Comparison of ENCODE assay signal across 9 mouse cellular contexts in the genomic region with DNA sequence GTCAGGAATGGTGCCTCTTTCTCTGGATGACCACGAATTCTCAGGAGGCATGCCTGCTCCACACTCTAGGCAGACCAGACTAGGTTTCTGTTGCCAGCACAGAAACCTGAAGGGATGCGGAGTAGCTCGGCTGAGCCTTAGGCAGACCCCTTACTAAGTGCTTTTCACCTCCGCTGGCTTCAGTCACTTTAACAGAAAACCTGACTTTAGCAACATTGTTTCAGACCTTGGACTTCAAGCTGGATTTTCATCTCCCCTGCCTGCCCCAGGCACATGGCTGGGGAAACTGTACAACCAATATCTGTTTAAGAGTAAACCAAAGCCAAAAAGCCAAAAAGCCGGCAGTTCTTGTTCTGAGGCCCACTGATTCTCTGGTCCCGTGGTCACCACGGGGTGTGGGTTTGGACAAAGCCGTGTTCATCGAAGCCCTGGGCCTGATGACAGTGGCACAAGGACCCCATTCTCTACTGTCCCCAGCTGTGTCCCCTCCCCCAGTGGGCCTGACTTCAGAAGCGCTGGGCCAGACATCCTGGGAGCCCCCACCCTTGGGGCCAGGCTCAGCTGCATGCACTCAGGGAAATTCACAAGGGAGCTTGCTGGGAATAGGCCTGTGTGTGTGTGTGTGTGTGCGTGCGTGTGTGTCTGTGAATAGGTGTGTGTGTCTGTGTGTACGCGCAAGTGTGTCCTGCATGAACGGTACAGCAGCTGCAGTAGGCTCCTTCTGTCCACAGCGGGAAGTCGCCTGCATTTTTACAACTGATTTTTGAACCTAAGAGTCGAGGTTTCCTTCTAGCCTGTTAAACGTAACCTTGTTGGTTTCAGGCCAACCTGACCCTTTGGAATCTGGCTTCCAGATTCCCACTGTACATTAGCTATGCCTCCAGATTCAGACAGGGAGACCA. TPM values are rescaled to one million over a fixed set of nuclear protein-coding genes. Genes with fewer than 3 reads are reported as not detected.
DNase-seq lines count a peak whose midpoint lies in the region; ATAC-seq lines count a peak whose summit lies in the region.
"Had no signal": no experiment of that assay in that cellular context is flagged by ENCODE, and none has a peak within 500 bp of the region (broad histone marks: within the 10 kb centered on the region; RNA-seq: fewer than 3 reads in every experiment).

No protein-coding gene starts in this region.

- DNase-seq in right cerebral cortex, postnatal 25 days: peak; percentile 50
- no peak for DNase-seq in right cerebral cortex, adult 2 months (ENCODE audit: low spot score in 2 of 2)
- peak; percentile 45 for DNase-seq in kidney, adult 18-20 months
- no peak for DNase-seq in c-Kit-positive CD71-positive TER-119-positive erythroid progenitor cells, embryonic 14.5 days (ENCODE audit: low spot score)

- peaks cover 44% of the 10 kb centered on the region for H3K4me1 ChIP-seq in forebrain, embryonic 16.5 days (replicated peaks; ENCODE audit: control insufficient read depth, insufficient read depth, low read length)
- peaks cover 90% of the 10 kb centered on the region for H3K4me1 ChIP-seq in limb, embryonic 13.5 days
- peaks cover 71% of the 10 kb centered on the region for H3K4me1 ChIP-seq in stomach, embryonic 14.5 days (ENCODE audit: control insufficient read depth, insufficient read depth, low read length)

- peak; percentile 39 for ATAC-seq in forebrain, embryonic 16.5 days
- peak; percentile 26; the same call in 1 of the 2 replicates for ATAC-seq in limb, embryonic 13.5 days (ENCODE audit: low FRiP score, low read depth)
- peak; percentile 38; the same call in 1 of the 2 replicates for ATAC-seq in stomach, embryonic 14.5 days (ENCODE audit: insufficient number of reproducible peaks, insufficient read depth, low FRiP score, low read depth)
- no peak for ATAC-seq in monocyte, adult 5-6 weeks (replicated peaks; ENCODE audit: insufficient number of reproducible peaks, low FRiP score, low TSS enrichment, poor library complexity, severe bottlenecking)
- ATAC-seq: Patski had no signal

- no peak overlapping the region for H3K9ac ChIP-seq in forebrain, embryonic 16.5 days (replicated peaks; ENCODE audit: low read depth, low read length)
- H3K9ac ChIP-seq in limb, embryonic 13.5 days: 0 out of 2 replicates have a peak overlapping the region, but pooled peaks have one; percentile 19
- H3K9ac ChIP-seq in stomach, embryonic 14.5 days (replicated peaks; ENCODE audit: low read depth, low read length): no peak overlapping the region

- 49% methylated on average over 19 of the region's 19 CpGs for WGBS in forebrain, embryonic 16.5 days
- WGBS in limb, embryonic 13.5 days: 34% methylated on average over 19 of the region's 19 CpGs
- WGBS in stomach, embryonic 14.5 days: 50% methylated on average over 19 of the region's 19 CpGs

- no peaks in the 10 kb centered on the region for H3K9me3 ChIP-seq in forebrain, embryonic 16.5 days (ENCODE audit: control insufficient read depth, low read length)
- H3K9me3 ChIP-seq in limb, embryonic 13.5 days: no peaks in the 10 kb centered on the region
- H3K9me3 ChIP-seq in stomach, embryonic 14.5 days (ENCODE audit: control insufficient read depth, low read depth, low read length): no peaks in the 10 kb centered on the region

- no peaks in the 10 kb centered on the region for H3K36me3 ChIP-seq in forebrain, embryonic 16.5 days (ENCODE audit: control insufficient read depth, insufficient read depth)
- no peaks in the 10 kb centered on the region for H3K36me3 ChIP-seq in limb, embryonic 13.5 days
- no peaks in the 10 kb centered on the region for H3K36me3 ChIP-seq in stomach, embryonic 14.5 days (ENCODE audit: control insufficient read depth, insufficient read depth, low read length)

- no peak overlapping the region for H3K4me2 ChIP-seq in forebrain, embryonic 16.5 days (ENCODE audit: low read length)
- peak overlapping the region; percentile 62 for H3K4me2 ChIP-seq in limb, embryonic 13.5 days (replicated peaks)
- no peak overlapping the region for H3K4me2 ChIP-seq in stomach, embryonic 14.5 days (replicated peaks; ENCODE audit: low read depth, low read length)

- no peak overlapping the region for H3K4me3 ChIP-seq in forebrain, embryonic 16.5 days (replicated peaks; ENCODE audit: low read length)
- peak overlapping the region; percentile 10; the same call in 1 of the 2 replicates for H3K4me3 ChIP-seq in limb, embryonic 13.5 days
- H3K4me3 ChIP-seq in stomach, embryonic 14.5 days (ENCODE audit: low read depth, low read length): no peak overlapping the region

- no peaks in the 10 kb centered on the region for H3K27me3 ChIP-seq in forebrain, embryonic 16.5 days (replicated peaks; ENCODE audit: control insufficient read depth, insufficient read depth, low read length)
- no peaks in the 10 kb centered on the region; the same call in 1 of the 2 replicates for H3K27me3 ChIP-seq in limb, embryonic 13.5 days
- H3K27me3 ChIP-seq in stomach, embryonic 14.5 days (ENCODE audit: control insufficient read depth, insufficient read depth, low read length): no peaks in the 10 kb centered on the region
- H3K27me3 ChIP-seq: Patski had no signal

- no peak overlapping the region for H3K27ac ChIP-seq in forebrain, embryonic 16.5 days (ENCODE audit: low read length)
- peak overlapping the region; percentile 63 for H3K27ac ChIP-seq in limb, embryonic 13.5 days
- H3K27ac ChIP-seq in stomach, embryonic 14.5 days (ENCODE audit: low read length): peak overlapping the region; percentile 74; the same call in 1 of the 2 replicates

RNA-seq across cellular contexts. Expression of gene Bahcc1, which starts 8.9 kb away (rescaled TPM):
- polyA plus RNA-seq in forebrain, embryonic 16.5 days (2015; fragmentation: Nextera tagmentation; extraction: Ambion mirVana): 14.5 and 14.8 TPM in 2 replicates
- 12.7 and 13.8 TPM in 2 replicates for polyA plus RNA-seq in limb, embryonic 13.5 days (2015; fragmentation: Nextera tagmentation; extraction: Ambion mirVana)
- polyA plus RNA-seq in stomach, embryonic 14.5 days (2014; fragmentation: Nextera tagmentation; extraction: Ambion mirVana): 12.2 and 13.4 TPM in 2 replicates
- 0.68 to 0.85 TPM (median 0.76 TPM) in 3 replicates for total RNA-seq in monocyte, adult 5-6 weeks (2017)

Comparison
In these comparisons a context has a peak if more than half of its experiments do, and no peak if none do; other contexts are left out.
1. DNase-seq: peak in right cerebral cortex, postnatal 25 days (single experiment) and kidney, adult 18-20 months (single experiment); none in right cerebral cortex, adult 2 months (0 of 2) and c-Kit-positive CD71-positive TER-119-positive erythroid progenitor cells, embryonic 14.5 days (single experiment).